Mouse (Mus musculus): ENCODE data around the gene Znfx1.

- TF ChIP-seq CTCF (IDR thresholded peaks at IDR 0.05; ENCODE audit: low read depth), result no peak
- no peak for TF ChIP-seq EP300 (optimal IDR thresholded peaks at IDR 0.05)
These were observed 4.0 kb upstream of the Znfx1 start for GRCm38 (mm10) chr2:167066528-167067516.

All from stomach, postnatal 0 days (tissue).